Mouse (Mus musculus): ENCODE data around the gene Sh3pxd2a.

The Sh3pxd2a gene

DNA sequence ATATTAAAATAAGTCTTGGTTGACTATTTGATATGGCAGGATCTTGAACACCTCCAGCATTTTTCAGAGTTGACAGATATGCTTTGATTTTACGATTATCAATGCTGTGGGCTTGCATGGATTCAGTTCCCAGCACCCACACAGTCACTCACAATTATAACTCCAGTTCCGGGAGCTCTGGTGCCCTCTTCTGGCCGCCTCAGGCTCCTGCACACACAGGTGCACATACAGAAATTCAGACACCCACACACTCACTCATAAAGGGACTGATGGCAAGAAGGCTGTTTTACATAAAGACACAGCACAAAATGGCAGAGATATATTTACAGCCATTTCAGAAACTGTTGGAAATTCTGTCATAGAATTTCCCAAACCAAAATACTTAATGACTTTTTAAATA is 25.0 kb upstream of the Sh3pxd2a start:
- DNase-seq = no peak

DNA sequence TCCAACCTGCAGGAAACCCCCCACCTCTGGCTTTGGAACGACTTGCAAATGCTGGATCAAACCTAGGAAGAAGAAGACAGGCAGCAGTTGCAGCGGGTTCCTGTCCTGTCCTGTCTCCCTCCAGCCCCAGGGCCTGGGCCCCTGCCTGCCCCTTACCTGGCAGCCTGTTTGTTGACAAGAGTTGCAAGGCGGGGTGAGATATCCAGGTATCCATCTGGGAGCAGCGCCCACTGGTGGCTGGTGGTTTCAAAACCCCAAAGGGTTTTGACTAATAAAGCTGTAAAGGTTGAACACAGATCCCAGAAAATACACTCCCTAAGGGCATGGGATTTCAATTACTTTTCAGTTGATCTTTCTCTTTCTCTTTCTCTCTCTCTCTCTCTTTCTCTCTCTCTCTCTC is 24.0 kb upstream of the Sh3pxd2a start:
- no peak for DNase-seq

DNA sequence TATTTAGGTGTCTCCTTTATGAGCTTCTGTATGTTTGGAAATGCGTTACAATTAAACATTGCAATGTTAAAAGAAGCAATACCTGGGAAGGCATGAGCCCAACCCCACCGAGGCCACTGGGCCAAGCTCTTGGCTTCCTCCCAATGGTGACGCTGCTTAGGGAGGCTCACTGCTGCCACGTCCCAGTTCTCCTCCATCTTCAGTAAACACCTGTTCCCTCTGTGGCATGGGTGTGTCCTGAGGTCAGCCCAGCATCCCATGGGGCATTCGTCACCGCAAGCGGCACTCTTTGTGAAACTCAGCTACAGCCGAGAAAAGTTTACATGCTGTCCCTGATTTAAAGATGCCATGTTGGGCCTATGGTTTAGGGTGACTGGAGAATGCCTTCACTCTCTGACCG is 23.4 kb upstream of the Sh3pxd2a start:
- DNase-seq = no peak

DNA sequence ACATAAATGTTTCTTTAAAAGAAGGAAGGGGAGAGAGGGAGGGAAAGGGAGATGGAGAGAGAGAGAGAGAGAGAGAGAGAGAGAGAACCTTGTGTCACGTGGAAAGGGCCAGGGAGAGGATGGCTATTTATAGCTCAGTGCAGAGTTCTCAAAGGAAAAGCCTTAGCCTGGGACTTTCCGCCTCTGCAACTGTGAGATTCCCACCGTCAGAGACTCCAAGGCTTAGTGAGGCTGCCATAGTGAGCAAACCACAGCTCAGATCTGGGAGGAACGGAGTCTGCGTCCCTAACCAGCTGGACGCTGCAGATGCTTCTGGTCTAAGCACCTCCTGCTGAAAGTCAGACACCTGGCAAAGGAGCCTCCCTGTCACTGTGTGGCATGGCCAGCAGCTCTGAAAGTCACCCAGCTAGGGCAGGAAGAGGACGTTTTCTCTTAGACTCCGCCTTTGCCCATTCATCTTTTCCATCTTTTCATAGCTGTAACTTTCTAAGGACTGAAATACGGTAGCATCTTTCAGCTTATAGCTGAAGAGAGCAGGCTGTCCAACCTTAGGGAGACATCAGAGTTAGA is 21.9 kb upstream of the Sh3pxd2a start:
- DNase-seq = no peak

DNA sequence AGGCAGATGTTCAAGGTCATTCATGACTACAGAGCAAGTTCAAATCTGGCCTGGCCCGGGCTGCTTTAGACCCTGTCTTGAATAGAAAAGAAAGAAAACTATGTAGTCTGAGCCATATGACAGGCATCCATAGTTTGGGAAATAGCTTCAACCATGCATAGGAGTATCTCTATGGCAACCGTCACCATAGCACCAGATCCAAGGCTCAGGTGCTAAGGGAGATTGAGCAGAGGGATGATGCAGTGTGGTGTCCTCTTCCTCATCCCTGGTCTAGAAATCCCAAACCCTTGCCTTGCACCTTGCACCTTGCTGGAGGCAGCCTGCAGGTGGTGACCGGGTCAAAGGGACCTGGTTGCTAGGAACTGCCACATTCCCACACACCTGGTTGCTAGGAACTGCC is 19.9 kb upstream of the Sh3pxd2a start:
- no peak for DNase-seq

DNA sequence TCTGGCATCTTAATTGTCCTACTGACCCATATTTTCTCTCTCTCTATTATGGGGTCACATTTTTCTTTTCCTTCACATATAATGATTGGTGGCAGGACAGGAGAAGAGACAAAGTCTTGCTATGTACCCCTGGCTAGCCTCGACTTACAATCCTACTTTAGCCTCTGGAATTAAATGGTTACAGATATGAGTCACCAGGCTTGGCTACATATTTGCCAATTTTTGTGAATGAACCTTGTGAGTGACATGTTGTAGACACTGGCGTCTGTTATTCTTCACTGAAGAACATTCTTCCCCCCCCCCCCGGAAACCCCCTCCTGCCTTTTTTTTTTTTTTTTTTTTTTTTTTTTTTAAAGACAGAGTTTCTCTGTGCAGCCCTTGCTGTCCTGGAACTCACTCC is 19.1 kb upstream of the Sh3pxd2a start:
- DNase-seq = no peak

DNA sequence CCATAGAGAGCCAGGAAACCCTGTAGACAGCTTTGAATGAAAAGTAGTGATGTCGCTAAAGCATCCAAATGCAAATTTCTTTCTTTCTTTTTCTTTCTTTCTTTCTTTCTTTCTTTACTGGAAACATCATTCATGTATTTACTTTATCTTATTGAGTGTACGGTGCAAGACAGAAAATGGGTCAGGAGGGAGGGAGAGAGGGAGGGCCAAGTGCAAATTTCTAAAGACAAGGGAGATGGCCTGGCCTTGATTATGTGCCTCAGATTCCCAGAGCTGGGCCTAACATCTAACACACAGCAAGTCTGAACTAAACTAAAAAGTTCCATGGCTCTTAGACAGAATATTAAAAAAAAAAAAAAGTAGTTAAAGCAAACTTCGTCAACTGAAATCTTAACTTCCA is 9.3 kb upstream of the Sh3pxd2a start:
- no peak for DNase-seq

DNA sequence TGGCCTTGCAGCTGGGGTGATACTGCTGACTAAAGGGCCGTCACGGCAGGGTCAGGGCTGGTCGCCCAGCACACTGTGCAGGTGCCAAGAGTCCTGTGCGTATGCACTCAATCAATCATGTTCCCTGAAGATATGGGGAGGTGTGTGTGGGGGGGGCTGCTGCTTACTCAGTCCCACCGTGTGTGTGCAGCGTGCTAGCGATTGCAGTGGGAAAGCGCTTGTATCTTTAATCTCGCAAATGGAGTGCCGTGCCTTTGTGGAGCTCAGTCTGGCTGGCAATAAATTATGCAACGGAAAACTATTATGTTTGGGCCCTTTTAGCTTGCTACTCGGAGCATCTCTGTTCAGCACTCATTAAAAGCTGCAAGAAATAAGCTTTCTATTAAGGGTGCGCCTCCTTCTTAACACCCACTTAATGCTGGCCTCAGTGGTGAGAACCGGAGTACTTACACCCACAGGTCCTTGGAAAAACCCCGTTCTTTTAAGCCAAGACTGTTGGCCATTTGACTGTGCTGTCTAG is 8.7 kb upstream of the Sh3pxd2a start:
- no peak for DNase-seq

DNA sequence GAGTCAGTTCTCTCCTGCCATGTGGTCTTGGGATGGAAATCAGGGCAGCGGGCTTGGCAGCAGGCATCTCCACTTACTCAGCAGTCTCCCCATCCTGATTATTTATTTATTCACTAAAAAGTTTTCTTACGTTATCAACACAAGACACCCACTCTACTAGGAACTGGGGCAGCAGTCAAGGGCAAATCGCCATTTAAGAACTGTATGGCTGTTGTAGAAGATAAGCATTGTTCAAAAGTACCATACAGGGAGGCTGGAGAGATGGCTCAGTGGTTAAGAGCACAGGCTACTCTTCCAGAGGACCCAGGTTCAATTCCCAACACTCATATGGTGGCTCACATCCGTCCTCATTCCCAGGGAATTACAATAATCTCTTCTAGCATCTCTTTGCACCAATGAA is 7.6 kb upstream of the Sh3pxd2a start:
- DNase-seq = no peak

DNA sequence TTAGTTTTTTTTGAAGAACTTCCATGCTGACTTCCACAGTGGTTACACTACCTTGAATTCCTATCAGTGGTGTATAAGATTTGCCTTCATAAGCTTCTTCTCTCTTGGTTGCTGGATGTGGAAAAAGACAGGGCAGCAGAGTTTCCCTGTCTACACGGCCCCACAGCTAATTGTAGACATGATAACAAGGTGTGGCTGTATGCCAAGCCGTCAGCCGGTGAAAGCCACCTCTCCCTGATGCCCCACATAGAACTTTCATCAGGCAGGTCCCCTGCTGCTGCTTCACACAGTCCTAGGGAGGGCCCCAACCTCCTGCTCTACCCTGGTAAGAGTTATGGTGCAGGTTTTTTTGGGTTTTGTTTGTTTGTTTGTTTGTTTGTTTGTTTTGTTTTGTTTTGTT is 4.5 kb upstream of the Sh3pxd2a start:
- DNase-seq = no peak

DNA sequence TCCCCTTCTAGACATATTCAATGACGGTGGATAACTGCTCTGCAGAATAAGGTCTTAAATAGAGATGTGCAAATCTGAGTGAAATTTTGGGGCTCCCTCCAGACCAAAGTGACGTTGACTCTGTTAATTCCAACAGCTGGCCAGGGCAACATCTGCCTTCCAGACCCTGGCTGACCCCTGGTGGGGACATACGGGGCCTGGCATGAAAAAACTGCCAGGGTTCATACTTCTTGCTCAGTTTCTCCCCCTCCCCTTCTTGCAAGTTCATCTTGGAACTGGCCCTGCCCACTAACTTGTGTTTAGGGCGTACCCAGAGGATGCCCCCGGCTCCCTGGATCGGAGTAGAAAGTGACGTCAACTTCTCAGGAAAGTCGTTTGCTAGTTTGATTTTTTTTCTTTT is 2.6 kb upstream of the Sh3pxd2a start:
- no peak for DNase-seq

DNA sequence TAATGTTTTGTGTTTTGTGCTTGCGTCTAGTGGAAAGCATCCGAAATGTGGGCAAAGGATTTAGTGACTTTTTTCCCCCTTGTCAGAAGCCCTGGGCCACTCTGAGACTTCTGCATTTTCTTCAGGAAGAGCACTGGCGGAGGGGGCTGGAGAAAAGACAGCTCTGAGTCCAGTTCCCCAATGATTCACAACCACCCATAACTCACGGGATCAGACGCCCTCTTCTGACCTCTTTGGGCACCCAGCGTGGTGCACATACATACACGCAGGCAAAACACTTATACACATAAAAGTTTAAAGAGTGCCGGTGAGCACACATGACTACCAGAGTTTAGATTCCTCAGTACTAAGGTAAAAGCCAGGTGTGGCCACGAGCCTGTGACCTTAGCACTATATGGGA is 1.3 kb upstream of the Sh3pxd2a start:
- DNase-seq = no peak

DNA sequence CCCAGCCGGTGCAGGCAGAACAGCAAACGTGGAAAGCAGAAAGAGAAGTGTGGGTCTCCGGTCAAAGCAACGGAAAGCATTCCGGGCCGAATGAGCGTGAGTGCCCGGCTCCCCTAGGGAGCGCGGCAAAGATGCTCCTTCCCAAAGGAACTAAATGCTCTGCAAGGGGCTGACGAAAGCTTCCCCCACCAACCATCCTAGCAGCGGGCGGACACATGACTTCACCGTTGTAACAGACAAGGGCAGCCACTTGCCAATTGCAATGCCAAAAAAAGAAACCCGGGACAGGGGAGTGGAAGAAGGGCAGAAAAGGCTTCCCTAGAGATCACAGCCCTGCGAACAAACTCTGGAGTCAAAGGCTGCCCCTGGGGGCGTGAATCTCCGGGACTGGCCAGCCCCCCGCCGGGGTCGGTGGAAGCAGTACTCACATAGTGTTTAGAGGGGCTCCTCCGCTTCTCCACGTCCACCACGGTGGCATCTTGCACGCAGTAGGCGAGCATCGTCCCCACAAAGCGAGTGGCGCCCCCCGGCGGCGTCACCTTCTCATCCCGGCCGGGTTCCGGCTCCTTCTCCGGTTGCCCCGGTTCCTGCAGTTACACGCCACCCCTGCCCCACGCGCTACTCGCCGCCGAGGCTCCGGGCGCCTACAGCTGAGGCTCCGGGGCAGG is 431 bp downstream of the Sh3pxd2a start:
- peak; percentile 49 for DNase-seq

DNA sequence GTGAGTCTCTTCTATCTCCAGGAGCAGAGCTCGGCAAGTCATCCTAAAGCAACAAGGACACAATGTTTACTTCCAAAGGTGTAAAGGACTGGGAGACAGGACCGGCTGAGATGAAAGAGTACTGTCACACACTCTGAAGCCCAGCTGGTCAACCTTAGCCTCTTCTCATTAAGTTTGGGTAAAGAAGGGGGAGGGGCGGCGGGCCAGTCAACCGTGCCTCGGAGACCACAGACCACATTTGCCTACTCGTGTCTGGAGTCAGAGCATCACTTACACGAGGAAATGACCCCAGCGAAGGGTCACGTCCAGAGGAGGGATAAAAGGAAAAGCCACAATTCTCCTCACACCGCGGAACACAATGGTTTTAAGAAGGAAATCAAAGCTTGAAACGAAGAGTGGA is 995 bp downstream of the Sh3pxd2a start:
- no peak for DNase-seq

DNA sequence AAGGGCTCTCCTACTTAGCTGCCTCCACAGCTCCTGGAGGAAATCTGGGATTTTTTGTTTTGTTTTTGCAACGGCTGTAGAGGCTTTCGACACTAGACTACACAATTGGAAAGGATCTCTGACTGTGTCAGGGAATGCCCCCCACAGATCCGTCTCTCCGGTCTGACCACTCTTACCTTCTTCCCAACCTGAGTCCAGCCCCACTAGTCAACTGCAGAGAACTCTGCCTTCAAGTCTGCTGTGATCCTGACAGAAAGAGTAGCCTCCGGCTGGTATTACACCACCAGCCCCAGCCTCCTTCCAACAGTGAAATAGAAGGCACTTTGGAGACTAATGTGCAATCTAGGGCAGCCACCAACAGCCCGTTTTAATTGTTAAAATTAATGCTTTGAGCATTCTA is 1.5 kb downstream of the Sh3pxd2a start:
- DNase-seq = no peak

DNA sequence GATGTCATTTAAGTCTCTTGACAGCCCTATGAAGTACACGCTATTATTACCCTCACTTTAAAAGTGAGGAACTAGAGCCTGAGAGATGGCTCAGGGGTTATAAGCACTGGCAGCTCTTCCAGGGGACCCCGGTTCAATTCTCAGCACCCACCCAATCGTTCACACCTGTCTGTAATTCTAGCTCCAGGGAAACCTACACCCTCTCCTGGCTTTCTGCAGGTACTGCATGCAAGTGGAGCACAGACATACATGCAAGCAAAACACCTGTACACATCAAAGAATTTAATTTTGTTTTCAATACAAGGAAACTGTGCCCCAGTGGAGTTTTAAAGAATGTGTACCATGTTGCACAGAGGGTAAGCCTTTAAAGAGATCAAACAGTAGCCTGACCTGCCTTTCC is 2.4 kb downstream of the Sh3pxd2a start:
- DNase-seq = no peak

DNA sequence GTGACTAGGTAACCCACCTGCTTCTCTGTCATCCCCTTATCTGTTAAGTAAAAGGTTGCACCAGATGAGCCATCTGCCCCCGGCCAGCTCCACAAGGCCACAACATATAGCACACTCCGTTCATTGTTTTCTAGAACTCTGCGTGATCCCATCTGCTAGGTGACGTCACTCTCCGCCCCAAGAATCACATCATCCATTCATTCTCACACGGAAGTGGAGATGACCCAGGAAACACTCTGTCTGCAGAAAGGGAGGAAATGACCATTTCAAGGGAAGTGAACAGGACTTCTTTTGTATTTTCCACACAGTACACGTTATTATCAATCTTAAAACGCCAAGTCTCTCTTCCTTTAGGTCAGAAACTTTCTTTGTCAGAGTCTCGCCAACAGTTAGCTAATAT is 2.8 kb downstream of the Sh3pxd2a start:
- no peak for DNase-seq

DNA sequence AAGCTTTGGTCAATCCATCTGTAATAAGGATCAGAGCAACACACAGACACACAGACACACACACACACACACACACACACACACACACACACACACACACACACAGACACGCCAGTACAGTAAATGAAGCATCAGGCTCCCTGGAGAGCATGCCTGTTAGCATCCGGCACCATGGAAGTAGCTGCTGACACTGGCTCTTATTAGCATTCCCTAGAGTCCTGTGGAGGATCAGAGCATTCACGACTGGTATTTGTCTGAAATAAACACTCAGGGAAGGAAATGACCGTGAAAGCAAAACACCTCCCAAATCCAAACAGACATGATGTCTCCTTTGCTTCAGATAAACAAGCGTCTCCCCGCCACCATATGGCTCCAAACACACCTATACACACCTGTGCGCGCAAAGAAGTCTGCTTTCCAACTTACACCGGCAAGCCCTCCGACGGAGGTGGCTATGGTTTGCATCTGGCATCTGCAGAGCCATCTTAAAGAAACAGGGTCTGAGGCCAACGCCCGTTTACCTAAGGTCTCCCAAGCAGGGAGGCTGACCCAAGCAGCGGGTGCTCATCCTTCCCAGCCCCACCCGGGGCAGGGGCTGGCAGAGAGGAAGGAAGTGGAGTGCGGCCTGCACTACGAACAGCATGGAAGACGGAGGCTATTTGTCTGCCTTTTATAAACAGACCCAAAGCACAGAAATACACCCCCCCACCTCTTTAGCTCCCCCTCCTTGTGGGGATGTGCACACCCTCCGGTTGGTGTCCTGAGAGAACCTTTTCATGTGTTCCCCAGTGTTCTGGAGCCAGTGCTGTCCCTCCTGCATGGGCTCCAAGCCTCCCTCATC is 3.9 kb downstream of the Sh3pxd2a start:
- DNase-seq = no peak

DNA sequence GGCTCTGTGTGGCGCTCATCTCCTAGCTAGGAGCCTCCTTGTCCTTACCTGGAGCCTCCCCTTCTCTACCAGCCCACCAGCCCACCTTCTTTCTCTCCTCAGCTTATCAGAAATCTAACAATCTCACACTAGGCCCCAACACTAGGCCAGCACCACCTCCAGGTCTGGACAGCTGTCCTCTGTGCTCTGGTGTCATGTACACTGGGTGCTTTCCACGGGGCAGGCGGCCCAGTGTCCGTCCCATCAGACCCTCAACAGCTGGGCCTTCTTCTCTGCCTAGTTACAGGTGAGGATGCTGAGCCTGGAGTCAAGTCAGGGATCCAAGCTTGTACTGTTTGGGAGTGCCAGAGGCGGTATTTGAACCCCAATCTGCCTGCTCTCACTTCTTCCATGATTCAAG is 5.0 kb downstream of the Sh3pxd2a start:
- DNase-seq = no peak

DNA sequence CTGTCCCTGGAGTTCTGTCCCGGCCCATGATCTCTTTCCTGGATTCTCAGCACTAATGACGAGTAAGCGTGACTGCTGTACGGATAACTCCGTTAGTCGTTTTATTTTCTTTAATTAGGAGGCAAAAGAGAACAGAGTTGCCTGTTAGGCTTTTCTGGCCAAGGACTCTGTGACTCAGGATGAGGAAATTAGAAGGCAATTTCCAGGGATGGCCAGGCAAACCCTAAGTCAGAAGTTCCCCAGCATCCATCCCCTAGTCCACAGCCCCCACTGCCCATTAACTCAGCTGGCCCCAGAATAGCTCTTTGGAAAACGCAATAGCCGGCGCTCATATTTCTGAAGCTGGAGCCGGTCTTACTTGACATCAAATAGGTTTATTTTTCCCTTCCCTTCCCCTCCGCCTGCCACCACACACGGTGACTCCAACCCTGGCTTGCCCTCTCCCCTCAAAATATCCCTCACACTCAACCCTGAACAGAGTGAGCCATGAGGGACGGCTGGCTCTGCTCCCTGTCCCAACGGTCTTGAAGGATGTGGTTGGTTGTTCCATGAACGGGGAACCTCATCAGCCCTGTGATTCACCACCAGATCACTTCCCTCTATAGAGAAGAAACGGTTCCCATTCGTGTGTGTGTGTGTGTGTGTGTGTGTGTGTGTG is 5.6 kb downstream of the Sh3pxd2a start:
- no peak for DNase-seq

DNA sequence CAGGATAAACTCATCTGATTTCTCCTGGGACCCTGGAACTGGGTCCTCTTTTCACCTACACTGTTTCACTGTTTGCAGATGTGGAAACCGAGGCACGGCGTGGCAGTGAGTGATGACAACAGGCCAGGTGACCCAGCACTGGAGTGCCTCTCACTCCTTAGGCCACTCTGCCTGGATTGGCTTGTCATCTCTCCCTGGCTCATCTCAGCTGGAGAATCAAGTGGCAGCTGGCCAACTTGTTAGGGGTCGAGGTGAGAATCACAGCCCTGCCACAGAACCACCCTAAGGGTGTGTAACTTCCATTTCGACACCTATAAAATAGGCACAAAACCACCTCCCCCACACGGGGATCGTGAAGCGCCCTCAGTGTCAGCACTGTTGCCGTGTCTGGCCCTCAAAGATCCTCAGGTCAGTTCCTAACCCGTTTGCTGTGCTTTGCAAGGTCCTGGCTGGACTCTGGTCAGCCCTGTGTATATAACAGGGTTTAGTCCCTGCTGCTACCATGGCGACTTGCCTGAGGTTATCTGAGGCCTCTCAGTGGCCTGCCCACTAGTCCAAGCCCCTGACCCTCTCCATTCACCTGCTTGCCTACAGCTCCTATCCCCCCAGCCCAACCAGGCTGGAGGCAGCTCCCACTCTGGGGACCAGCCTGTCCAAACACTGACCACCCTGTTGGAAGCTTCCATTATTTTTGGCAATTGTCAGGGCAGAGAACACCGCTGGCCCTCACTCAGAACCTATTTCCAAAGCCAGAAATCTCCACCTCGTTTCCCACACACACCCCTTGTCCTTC is 6.3 kb downstream of the Sh3pxd2a start:
- no peak for DNase-seq

DNA sequence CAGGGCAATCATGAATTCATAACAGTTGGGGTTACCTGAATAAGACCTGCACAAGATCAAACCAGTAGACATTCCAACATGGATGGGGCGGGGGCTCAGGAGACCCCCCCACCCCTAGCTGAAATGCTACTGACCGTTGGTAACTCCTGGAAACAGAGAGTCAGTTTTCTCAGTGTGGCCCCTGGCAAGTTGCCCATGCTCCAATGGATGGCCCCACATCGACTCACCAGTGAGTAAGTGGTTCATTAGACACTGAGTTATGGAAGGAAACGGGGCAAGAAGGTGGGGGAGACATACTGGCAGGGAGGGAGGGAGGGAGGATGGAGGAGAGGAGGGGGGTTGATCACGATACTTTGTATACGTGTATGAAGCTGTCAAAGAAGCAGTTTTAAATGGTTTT is 8.2 kb downstream of the Sh3pxd2a start:
- no peak for DNase-seq
